Mouse (Mus musculus) layer of hippocampus, adult 2 months (tissue): ENCODE results near the gene Rps3. TPM values are rescaled to one million over a fixed set of nuclear protein-coding genes. Genes with fewer than 3 reads are reported as not detected.
"Not testable (repeated sequence)": the region's sequence is repeated elsewhere in the genome, so short reads cannot be mapped to it uniquely, and the experiment has no call there.

Source experiments
- DNase-seq, 2 experiments: peaks; one replicate each; pipeline ENCODE4 v3.0.0; 2022; ENCODE audit warnings: low spot score in 2 of 2
- H3K27ac ChIP-seq: fragments of 200-600 bp; 2 replicates; pipeline ENCODE4 v1.8.1; 2022
- H3K4me3 ChIP-seq: fragments of 200-600 bp; 2 replicates; pipeline ENCODE4 v1.8.1; 2022; ENCODE audit warnings: mild to moderate bottlenecking
- CTCF ChIP-seq: fragments of 200-600 bp; conservative IDR thresholded peaks from 2 replicates; pipeline ENCODE4 v1.8.1; 2022; ENCODE audit warnings: antibody characterized with exemption, mild to moderate bottlenecking, moderate library complexity
- long read RNA-seq, 2 experiments: library from polyadenylated mRNA; stranded (forward); transcript quantifications; one replicate each; pipeline ENCODE4 v2.0.0; 2021; ENCODE audit warnings: borderline mapping rate in 2 of 2
- total RNA-seq, 2 experiments: library from RNA; stranded (reverse); gene quantifications; 2 replicates each; pipeline ENCODE4 v1.2.3; 2021

Rps3 gene
- 100 to 1,000 TPM; 278 to 289 TPM for total RNA-seq
- long read RNA-seq, experiment 1, transcript Rps3-201 (7 exons, 1,908 nt) = major isoform, 143 of 155 reads
- long read RNA-seq, experiment 1, partial matches to known transcripts = 10 of 155 reads
- long read RNA-seq, experiment 1, other reads (novel, unspliced or antisense) = 2 of 155 reads
- long read RNA-seq, experiment 2, transcript Rps3-201 (7 exons, 1,908 nt) = major isoform, 191 of 210 reads
- long read RNA-seq, experiment 2, partial matches to known transcripts = 16 of 210 reads
- long read RNA-seq, experiment 2, other reads (novel, unspliced or antisense) = 3 of 210 reads

DNA sequence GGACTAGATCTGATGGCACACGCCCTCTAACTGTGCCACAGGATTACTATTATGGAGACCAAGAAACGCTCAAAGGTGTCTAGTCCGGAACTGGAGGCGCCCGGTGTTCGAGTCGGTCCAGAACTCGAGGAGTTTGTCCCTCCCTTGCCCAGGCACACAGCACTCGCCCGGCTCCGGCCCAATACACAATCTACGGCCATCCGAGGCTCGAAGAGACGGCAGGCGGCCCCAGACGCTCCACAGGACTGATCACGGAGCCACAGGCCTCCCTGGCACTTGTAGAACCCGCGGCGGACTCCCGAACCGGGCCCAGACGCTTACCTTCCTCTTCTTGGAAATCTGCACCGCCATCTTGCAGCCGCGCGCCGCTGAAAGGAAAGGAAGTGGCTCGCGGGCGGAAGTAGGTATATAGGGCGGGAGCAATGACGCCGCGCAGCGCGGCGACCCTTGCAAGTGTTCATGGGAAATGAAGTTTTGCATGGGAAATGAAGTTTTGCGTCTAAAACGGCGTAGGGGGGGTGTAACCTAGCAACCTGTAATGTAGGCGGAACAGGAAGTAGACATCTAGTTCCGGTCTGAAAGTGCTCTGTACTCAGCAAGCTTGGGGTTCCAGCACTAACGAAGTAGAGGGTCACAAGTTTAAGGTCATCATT is at the start of gene Rps3:
Gene Rps3 (minus strand): TSS at position 468 of the 653 bp plus-strand sequence.
- peak; percentile 94 to 98 for DNase-seq
- H3K27ac ChIP-seq = peak within 1 kb of the TSS; percentile 95
- peak within 1 kb of the TSS; percentile 85 for H3K4me3 ChIP-seq
- TF ChIP-seq CTCF = no peak

DNA sequence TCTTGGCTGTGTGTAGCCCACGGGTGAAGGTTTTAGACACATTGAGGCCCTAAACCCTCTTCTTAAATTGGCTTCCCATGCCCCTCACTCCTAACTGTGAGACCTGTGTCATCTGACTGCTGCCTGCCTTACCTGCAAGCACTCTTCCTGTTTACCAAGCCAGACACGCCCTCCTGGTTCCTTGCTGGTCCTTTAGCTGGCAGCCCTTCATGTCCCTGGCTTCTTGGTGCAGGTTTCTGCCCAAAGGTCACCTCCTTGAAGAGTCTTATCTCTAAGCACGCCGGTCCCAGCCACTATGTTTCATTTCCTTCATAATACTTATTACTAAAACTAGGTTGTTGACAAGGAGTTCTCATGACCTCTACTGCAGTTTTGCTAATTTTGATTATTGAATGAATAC is 49.0 kb upstream of the Rps3 start:
- no peak for DNase-seq
- TF ChIP-seq CTCF = no peak
- no peak overlapping the region for H3K4me3 ChIP-seq
- no peak overlapping the region for H3K27ac ChIP-seq

DNA sequence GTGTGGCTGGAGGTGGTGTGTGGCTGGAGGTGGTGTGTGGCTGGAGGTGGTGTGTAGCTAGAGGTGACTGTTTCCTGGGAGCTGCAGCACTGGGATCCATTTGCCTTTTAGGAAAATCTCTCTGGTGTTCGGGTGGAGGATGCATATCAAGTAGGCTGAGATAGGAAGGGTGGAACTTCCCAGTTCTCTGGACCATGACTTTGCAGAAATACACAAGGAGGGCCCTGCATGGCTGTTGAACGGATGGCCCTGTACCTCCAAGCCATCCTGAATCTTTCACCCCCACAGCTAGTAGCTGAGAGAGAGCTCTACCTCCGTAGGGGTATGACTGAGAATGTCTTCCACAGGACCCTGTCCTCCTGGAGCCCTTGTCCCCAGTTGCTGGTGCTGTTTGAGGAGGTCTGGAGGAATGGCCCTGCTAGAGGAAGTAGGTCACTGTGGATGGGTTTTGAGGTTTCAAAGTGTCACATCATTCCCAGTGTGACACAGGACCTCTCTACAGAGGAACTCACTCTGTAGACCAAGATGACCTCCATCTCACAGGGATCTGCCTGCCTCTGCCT is 48.0 kb upstream of the Rps3 start:
- Histone ChIP-seq H3K4me3 (no peak overlapping the region), H3K27ac (no peak overlapping the region)
- no peak for TF ChIP-seq CTCF
- no peak for DNase-seq

DNA sequence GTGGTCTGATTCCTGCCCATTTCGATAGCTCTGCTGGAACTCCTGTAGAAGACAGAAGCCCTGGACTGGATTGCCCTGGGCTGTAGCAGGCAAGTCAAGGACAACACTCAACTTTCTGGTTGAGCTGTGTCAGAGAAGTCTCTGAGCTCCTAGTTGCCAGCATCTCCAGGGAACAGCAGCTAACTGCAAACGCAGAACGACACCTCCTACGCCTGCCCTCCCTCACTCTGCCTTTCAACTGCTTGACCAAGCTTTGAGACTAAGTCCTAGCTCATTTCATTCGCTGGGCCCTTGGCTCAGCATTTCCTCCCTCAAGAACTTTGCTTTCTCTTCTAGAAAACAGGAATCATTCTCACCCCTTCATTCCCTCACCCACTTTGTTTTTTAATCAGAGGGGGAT is 45.9 kb upstream of the Rps3 start:
- DNase-seq = no peak
- Histone ChIP-seq H3K27ac (peak overlapping the region; percentile 48; the same call in 1 of the 2 replicates), H3K4me3 (no peak overlapping the region)
- TF ChIP-seq CTCF = no peak

DNA sequence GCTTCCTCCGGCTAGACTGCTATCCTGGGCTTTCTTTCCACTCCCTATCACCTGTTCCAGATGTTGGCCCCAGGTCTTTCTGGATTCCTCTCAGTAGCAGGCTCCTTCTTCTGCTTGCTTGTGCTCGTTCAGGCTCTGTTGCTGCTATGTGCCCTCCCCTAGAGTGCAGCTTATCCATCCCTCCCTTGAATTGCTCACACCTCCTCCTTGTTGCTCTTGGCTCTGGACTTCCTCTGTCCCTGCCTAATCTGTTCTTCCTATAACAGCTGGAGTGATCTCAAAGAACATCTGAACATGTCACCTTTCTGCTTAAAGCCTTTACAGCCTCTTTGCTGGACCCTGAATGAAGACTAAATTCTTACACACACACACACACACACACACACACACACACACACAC is 45.0 kb upstream of the Rps3 start:
- Histone ChIP-seq H3K27ac (no peak overlapping the region), H3K4me3 (no peak overlapping the region)
- TF ChIP-seq CTCF = no peak
- DNase-seq = no peak

DNA sequence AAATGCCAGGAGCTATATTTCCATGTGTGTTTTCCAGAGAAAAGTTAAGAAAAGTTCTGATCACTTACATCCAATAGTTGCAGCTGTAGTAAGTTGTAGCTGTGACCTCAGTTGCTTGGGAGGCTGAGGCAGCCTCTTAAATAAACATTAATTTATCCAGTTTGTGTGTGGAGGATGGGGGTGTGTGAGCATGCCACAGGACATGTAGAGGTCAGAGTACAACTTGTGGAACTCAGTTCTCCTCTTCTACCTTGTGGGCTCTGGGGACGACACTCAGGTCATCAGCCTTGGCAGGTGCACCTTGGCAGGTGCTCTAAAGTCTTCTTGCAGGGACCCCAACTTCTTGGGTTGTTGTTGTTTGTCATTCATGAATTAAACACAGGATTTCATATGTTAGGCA is 40.3 kb upstream of the Rps3 start:
- DNase-seq = no peak
- Histone ChIP-seq H3K27ac (no peak overlapping the region), H3K4me3 (no peak overlapping the region)
- no peak for TF ChIP-seq CTCF

DNA sequence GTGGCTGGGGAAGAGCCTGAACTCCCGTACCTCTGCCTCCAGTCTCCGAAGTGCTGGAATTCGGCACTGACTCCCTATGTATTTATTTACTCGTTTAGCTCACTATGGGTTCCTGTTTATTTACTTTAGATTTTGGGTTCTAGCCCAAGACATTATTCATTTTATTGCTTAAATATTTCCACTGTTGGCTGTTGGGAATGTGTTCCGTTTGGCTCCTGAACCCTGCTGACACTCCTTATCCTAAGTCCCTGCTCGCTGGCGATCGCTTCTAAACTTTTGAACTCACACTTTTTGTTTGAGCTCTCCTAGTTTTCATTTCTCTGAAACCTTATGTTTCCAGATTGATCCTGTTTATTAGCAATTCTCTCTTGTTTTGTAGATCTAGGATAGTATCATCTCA is 39.6 kb upstream of the Rps3 start:
- no peak overlapping the region for H3K27ac ChIP-seq

DNA sequence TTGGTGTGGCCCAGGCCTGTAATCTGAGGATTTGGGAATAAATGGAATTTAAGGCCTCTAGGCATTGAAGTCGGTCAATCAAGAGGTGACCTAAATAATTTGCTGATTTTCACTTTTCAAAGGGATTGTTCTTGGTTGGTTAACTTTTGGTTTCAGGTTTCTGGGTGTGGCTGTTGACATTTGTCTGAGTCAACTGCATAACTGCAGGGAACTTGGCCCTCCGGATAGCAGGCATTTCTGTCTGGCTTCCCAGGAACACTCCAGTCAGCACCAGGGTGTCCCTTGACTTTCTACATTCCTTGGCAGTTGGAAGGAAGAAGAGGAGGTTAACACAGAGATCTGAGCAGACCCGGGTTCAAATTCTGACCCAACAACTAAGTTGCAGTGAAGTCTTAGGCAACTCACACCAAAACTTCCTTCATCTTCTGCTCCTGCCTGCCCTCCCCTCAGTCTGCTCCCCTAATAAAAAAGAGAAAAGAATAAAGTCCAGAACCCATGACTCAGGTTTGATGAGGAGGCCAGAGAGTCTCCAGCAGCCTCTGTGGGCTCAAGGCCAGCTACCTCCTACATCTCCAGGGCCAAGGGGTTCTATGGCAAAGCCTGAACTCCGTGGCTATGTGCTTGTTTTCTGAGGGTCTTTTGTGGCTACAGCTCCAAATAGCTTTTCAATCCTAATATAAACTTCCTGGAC is 35.6 kb upstream of the Rps3 start:
- Histone ChIP-seq H3K4me3 (no peak overlapping the region), H3K27ac (no peak overlapping the region)
- TF ChIP-seq CTCF = no peak
- no peak for DNase-seq

More for the DNA sequence above, 39.6 kb upstream of the Rps3 start:
- DNase-seq = no peak
- H3K4me3 ChIP-seq = no peak overlapping the region
- TF ChIP-seq CTCF = no peak

DNA sequence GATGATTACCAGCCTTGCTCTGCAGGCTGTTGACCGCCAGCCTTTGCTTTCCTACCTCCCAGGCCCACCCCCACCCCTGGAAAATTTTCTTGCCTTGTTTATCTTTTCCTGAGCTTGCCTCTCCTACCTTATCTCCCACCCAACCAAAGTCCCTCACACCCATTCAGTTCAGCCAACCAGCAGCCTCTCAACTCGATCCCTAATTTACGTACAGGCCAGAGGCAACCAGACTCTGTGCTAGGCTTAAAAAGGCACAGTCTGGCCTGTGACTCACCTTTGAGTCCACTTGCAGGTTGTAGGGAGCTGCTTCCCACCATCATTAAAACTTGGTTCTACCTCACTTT is 33.2 kb upstream of the Rps3 start:
- DNase-seq = no peak
- no peak for TF ChIP-seq CTCF
- no peak overlapping the region for H3K4me3 ChIP-seq
- H3K27ac ChIP-seq = no peak overlapping the region

DNA sequence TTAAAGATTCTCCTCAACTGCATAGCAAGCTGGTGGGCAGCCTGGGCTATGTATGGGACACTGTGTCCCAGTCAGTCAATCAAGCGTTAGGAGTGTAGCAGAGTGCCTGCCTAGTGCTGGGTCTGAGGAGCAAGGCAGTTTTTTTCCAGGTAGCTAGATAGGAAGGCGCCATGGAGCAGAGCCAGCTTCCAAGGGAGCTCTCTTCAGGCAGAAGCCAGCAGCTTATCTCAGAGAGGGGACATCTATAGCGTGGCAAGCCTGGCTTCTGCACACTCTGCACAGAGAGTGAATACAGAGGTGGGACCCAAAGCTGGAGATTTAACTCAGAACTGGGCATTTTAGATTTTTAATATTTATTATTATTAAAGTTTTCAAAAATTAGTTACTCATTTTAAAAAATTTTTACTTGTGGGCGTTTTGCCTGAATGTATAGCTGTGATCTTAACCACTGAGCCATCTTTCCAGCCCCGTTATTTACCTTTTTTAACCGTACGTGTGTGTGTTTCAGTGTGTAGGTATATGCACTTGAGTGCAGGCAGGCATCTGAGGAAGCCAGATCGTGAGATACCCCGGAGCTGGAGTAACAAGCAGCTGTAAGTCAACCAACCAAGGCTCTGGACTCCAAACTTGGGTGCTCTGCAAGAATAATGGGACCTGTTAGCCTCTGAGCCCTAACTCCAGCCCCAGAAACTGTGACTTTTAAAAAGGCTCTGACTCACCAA is 32.7 kb upstream of the Rps3 start:
- TF ChIP-seq CTCF = no peak
- DNase-seq = no peak
- no peak overlapping the region for H3K27ac ChIP-seq

DNA sequence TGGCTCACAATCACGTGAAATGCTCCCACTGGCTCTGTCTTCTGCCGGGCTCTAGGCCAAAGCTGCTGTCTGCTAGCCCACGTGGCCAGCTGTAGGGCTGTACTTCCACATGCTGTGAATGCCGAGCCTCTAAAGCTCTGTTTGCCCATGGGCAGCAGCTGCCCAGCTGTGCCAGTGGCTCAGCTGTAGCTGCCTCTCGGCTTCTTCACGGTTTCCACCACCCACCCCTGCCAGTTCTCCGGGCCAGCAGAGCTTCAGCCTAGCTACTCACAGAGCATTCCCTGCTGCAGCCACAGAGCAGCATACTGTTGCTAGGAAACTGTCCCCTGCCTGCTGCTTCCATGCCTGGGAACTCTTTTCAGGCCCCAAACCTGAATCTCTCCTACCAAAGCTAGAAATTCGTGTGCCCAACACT is 26.6 kb upstream of the Rps3 start:
- no peak for TF ChIP-seq CTCF
- peak overlapping the region; percentile 91 for H3K27ac ChIP-seq
- DNase-seq = peak; percentile 62 to 73
- peak overlapping the region; percentile 35; the same call in 1 of the 2 replicates for H3K4me3 ChIP-seq

More for the DNA sequence above, 32.7 kb upstream of the Rps3 start:
- no peak overlapping the region for H3K4me3 ChIP-seq

DNA sequence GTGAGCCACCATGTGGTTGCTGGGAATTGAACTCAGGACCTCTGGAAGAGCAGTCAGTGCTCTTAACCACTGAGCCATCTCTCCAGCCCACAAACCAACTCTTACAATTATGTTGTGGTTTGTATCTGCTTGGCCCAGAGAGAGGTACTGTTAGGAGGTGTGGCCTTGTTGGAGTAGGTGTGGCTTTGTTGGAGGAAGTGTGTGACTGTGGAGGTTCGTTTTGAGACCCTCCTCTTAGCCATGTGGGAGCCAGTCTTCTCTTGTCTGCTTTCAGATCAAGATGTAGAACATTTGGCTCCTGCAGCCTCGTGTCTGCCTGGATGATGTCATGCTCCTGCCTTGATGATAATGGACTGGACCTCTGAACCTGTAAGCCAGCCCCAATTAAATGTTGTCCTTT is 24.6 kb upstream of the Rps3 start:
- not testable (repeated sequence) for H3K4me3 ChIP-seq, H3K27ac ChIP-seq

DNA sequence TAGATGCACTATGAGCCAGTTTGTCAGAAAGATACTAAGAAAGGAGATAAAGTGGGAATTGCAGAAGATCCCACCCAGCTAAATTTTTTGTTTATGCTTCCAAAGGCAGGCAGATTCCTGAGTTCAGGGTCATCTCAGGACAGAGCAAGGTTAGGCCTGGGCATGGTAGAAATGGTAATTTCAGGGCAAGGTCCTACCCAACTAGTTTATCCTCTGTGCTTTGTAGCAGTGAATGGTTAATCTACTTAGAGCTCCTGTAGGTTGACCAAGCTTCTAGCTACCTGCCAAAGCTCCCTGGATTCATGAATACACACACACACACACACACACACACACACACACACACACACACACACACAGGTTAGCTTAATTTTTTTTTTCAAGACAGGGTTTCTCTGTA is 21.0 kb upstream of the Rps3 start:
- DNase-seq = no peak
- Histone ChIP-seq H3K4me3 (no peak overlapping the region), H3K27ac (no peak overlapping the region)
- TF ChIP-seq CTCF = no peak

More for the DNA sequence above, 24.6 kb upstream of the Rps3 start:
- not testable (repeated sequence) for DNase-seq
